Mouse (Mus musculus) neural tube, embryonic 13.5 days (tissue): ENCODE data around the gene Mertk. TPM values are rescaled to one million over a fixed set of nuclear protein-coding genes. Genes with fewer than 3 reads are reported as not detected.

Source experiments
- ATAC-seq: fragments of 200-750 bp; cut with Nextera tagmentation; 2 replicates; pipeline ENCODE4 v1.8.0; 2017; ENCODE audit warnings: low read depth, mild to moderate bottlenecking, moderate TSS enrichment, moderate library complexity
- H3K27ac ChIP-seq: fragments of 300-500 bp; sonication (generic); replicated peaks from 2 replicates; pipeline ENCODE4 v1.5.1; 2015; ENCODE audit warnings: moderate library complexity, mild to moderate bottlenecking, inconsistent platforms
- H3K27me3 ChIP-seq: fragments of 300-500 bp; sonication (generic); 2 replicates; pipeline ENCODE4 v1.6.1; 2015; ENCODE audit warnings: mild to moderate bottlenecking, inconsistent platforms
- H3K36me3 ChIP-seq: fragments of 300-500 bp; sonication (generic); 2 replicates; pipeline ENCODE4 v1.6.1; 2015; ENCODE audit warnings: mild to moderate bottlenecking, inconsistent platforms
- H3K4me1 ChIP-seq: fragments of 300-500 bp; sonication (generic); replicated peaks from 2 replicates; pipeline ENCODE4 v1.6.1; 2015; ENCODE audit warnings: inconsistent platforms
- H3K4me2 ChIP-seq: fragments of 300-500 bp; sonication (generic); 2 replicates; pipeline ENCODE4 v1.6.1; 2015; ENCODE audit warnings: inconsistent platforms, mild to moderate bottlenecking, moderate library complexity
- H3K4me3 ChIP-seq: fragments of 300-500 bp; sonication (generic); 2 replicates; pipeline ENCODE4 v1.5.1; 2015; ENCODE audit warnings: mild to moderate bottlenecking, inconsistent platforms
- H3K9ac ChIP-seq: fragments of 300-500 bp; sonication (generic); 2 replicates; pipeline ENCODE4 v1.6.1; 2015; ENCODE audit warnings: moderate library complexity, mild to moderate bottlenecking, inconsistent platforms
- H3K9me3 ChIP-seq: fragments of 300-500 bp; sonication (generic); 2 replicates; pipeline ENCODE4 v1.6.1; 2016; ENCODE audit warnings: inconsistent platforms
- WGBS: fragments of 180-500 bp; shearing (Covaris S2); methylation state at CpG from one replicate; pipeline ENCODE4 v1.1.7; 2015; 5-methylcytosine and 5-hydroxymethylcytosine counted together
- polyA plus RNA-seq: library from polyadenylated mRNA; unstranded; fragments of >200 nt; fragmentation: Nextera tagmentation; extraction: Ambion mirVana; gene quantifications from 2 replicates; pipeline ENCODE4 v1.2.1, GENCODE M21; 2015

The Mertk gene
- polyA plus RNA-seq, 1 experiment from 2014 or later: 2.2 TPM

DNA sequence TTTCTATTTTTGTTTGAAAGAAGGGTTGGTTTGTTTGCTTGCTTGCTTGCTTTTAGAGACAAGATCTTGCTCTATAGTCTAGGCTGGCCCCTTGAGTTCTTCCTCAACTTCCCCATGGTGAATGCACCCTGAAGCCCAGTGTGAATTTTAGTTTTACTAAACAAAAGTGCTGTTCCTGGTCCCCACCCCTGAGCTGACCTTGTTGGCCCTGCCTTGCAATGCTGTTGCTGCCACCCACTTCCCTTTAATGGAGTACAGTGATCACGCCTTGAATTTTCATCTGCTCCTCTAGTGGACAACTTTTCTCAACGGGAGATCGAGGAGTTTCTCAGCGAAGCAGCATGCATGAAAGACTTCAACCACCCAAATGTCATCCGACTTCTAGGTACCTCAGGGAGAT, 83.5 kb downstream of the Mertk start:
- Histone ChIP-seq H3K9me3 (no peaks in the 10 kb centered on the region), H3K27me3 (no peaks in the 10 kb centered on the region), H3K9ac (no peak overlapping the region), H3K27ac (no peak overlapping the region), H3K4me1 (peaks cover 4% of the 10 kb centered on the region; the same call in 1 of the 2 replicates), H3K36me3 (no peaks in the 10 kb centered on the region), H3K4me2 (no peak overlapping the region), H3K4me3 (no peak overlapping the region)
- no peak for ATAC-seq
- WGBS: 90% methylated on average over 5 of the region's 5 CpGs

DNA sequence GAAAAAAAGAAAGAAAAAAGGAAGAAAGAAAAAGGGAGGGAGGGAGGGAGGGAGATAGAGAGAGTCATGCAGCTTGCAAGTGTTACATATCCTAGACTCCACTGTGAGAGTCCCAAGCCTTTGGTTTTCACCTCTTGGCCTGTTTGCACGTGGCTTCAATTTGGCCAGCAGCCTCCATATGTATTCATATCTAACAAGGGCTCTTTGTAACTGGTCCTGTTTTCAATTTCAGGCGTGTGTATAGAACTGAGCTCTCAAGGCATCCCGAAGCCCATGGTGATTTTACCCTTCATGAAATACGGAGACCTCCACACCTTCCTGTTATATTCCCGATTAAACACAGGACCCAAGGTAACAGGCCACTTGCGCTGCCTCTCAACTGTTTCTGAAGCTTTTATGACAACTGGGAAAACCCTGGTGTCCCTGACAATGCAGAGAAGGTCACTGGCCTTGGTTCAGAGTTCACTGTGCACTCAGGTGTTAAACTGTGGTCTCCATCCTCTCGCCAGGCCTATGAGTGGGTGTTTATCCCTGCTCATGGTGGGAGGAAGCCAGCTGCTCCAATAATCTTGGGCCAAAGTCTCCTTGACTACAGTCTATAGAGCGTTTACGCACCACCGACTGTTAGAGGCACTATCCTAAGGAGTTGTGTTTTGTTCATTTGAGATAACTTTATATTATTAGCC, 85.0 kb downstream of the Mertk start:
- no peak for ATAC-seq
- Histone ChIP-seq H3K9me3 (no peaks in the 10 kb centered on the region), H3K9ac (no peak overlapping the region), H3K4me1 (peaks cover 4% of the 10 kb centered on the region; the same call in 1 of the 2 replicates), H3K4me3 (no peak overlapping the region), H3K27ac (no peak overlapping the region), H3K27me3 (no peaks in the 10 kb centered on the region), H3K36me3 (no peaks in the 10 kb centered on the region), H3K4me2 (no peak overlapping the region)
- WGBS: 85% methylated on average over 10 of the region's 10 CpGs

DNA sequence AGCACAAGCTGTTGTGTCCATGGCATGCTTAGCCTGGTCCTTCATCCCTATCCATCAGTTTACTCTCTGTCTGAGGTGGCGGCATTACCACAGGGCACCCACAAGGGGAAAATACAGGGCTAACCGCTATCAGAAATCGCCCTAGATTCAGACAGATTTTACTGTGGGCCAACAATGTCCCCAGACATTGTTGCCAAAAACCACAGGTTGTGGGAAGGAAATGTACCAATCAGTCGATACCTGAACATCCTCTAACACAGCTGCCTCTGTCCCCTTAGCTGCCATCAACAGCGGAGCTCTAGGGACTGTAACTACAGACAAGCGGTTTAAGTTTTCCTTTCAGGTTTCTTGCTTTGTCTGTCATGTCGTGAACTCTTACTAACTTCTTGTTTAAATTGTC, 86.1 kb downstream of the Mertk start:
- H3K9me3 ChIP-seq: no peaks in the 10 kb centered on the region
- WGBS: 92% methylated on average over 7 of the region's 7 CpGs
- H3K9ac ChIP-seq: no peak overlapping the region
- no peaks in the 10 kb centered on the region for H3K36me3 ChIP-seq
- H3K4me3 ChIP-seq: no peak overlapping the region
- H3K27ac ChIP-seq: no peak overlapping the region
- ATAC-seq: no peak
- peaks cover 4% of the 10 kb centered on the region; the same call in 1 of the 2 replicates for H3K4me1 ChIP-seq
- no peaks in the 10 kb centered on the region for H3K27me3 ChIP-seq
- no peak overlapping the region for H3K4me2 ChIP-seq

DNA sequence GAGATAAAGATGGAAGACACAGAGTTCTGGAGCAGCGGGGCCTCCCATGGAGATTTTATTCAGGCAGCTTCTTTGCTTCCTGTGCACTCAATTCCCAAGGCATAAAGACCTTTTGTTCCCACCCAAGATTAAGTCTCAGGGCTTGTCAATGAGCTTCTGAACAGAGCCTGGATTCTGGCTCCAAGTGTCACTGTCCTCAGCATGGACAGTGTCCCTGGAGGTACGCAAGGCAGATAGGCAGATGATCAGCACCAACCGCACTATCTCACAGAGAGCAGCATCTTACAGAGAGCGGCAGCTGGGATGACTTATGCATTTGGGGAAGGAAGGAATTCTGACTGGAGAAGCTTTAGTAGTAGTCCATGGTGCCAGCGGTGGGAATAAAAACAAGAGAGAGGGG, 87.6 kb downstream of the Mertk start:
- no peak for ATAC-seq
- Histone ChIP-seq H3K4me1 (peaks cover 4% of the 10 kb centered on the region; the same call in 1 of the 2 replicates), H3K9me3 (no peaks in the 10 kb centered on the region), H3K4me3 (no peak overlapping the region), H3K36me3 (no peaks in the 10 kb centered on the region), H3K9ac (no peak overlapping the region), H3K27ac (no peak overlapping the region), H3K4me2 (no peak overlapping the region), H3K27me3 (no peaks in the 10 kb centered on the region)
- 48% methylated on average over 5 of the region's 5 CpGs for WGBS

DNA sequence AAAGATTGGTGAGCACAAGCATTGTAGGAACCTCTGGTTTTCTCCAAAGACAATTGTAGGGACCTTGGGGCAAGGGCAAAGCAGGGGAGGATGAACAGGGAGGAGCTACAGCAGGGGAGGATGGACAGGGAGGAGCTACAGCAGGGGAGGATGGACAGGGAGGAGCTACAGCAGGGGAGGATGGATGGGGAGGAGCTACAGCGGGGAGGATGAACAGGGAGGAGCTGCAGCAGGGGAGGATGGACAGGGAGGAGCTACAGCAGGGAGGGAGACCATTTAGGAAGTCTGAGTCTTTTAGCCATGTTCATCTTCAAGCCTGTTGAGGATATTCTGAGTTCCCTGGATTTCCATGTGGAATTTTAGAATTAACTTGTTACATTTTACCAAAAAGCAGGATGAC, 88.0 kb downstream of the Mertk start:
- no peak for ATAC-seq
- 67% methylated on average over 1 of the region's 1 CpGs for WGBS

DNA sequence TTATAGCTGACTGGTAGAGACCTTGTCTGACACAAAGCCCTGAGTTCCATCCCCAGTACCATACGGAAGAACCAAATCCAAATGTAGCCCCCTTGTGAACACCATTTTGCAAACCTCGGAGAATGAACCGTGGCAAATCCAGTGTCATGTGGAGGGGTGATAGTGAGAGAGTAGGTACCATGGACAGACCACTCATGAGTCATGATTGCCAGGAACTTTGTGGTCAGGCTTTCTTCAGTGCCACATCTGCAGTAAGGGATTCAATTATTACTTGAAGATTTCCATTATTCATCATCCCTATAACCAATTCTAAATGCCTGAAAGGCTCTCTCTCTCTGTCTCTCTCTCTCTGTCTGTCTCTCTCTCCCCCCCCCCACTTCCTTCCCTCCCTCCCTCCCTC, 89.0 kb downstream of the Mertk start:
- no peak overlapping the region for H3K27ac ChIP-seq
- 97% methylated on average over 3 of the region's 3 CpGs for WGBS
- no peak overlapping the region for H3K4me2 ChIP-seq
- no peak overlapping the region for H3K9ac ChIP-seq
- no peak for ATAC-seq
- no peaks in the 10 kb centered on the region for H3K36me3 ChIP-seq
- no peaks in the 10 kb centered on the region for H3K27me3 ChIP-seq
- H3K4me3 ChIP-seq: no peak overlapping the region
- peaks cover 4% of the 10 kb centered on the region; the same call in 1 of the 2 replicates for H3K4me1 ChIP-seq
- no peaks in the 10 kb centered on the region for H3K9me3 ChIP-seq

More for the DNA sequence above, 88.0 kb downstream of the Mertk start:
- H3K27ac ChIP-seq: no peak overlapping the region
- no peak overlapping the region for H3K4me3 ChIP-seq
- no peaks in the 10 kb centered on the region for H3K27me3 ChIP-seq
- H3K4me1 ChIP-seq: peaks cover 4% of the 10 kb centered on the region; the same call in 1 of the 2 replicates
- H3K4me2 ChIP-seq: no peak overlapping the region
- no peaks in the 10 kb centered on the region for H3K36me3 ChIP-seq
- no peaks in the 10 kb centered on the region for H3K9me3 ChIP-seq
- no peak overlapping the region for H3K9ac ChIP-seq

DNA sequence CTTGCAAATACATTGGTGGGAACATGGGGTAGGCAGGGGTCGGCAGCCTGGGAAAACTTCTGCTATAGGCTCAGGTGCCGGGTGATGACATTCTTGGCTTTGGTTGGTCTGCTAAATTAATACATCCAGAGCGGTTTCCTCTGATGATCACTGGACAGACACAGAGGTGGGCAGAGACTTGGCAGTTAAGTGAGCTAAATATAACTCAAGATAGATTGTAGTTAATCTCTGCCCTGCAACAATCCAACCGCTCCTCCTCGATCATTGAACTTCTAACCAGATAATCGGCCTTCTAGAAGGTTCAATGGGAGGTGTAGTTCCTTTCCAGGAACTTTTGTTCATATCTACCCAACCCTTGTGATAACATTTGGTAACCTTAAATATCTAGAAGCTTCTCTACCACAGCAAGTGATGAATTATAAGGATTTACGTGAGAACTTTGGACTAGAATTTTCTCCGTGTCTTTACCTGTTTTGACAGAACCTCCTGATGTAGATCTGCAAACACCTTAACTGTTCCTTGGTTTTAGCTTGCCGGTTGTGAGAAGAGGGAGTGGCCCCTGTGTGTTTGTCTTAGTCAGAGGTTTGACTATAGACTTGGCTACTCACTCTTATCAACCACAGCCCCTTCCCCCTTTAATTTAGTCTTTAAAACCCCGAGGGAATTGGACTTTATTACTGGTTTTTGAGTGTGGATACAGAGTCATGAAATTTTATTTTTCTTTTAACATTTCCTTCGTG, 92.3 kb downstream of the Mertk start:
- Histone ChIP-seq H3K4me2 (no peak overlapping the region), H3K27me3 (no peaks in the 10 kb centered on the region), H3K4me3 (no peak overlapping the region), H3K27ac (no peak overlapping the region), H3K4me1 (peaks cover 9% of the 10 kb centered on the region; the same call in 1 of the 2 replicates), H3K36me3 (no peaks in the 10 kb centered on the region), H3K9me3 (no peaks in the 10 kb centered on the region), H3K9ac (no peak overlapping the region)
- WGBS: 90% methylated on average over 11 of the region's 11 CpGs
- no peak for ATAC-seq

DNA sequence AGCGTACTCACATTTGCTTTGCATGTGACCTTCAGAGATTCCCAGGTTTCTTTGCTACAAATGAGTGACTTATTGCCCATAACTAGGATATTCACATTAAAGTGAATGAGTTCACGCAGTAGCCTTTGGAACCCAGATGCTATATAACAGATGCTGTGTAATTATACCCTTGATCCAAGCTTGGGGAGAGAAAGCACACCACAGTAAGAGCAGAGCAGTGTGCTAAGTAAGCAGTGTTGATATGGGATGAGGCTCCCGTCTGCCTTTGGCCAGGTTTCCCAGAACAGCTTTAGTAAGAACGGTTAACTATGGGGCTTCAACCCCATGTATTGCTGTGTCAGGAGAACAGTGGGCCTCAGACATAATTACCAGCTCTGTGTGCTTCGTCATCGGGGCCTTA, 95.2 kb downstream of the Mertk start:
- Histone ChIP-seq H3K4me2 (no peak overlapping the region), H3K9me3 (no peaks in the 10 kb centered on the region), H3K27ac (no peak overlapping the region), H3K4me1 (0 out of 2 replicates have a peak, but pooled peaks cover 5% of the 10 kb centered on the region), H3K27me3 (no peaks in the 10 kb centered on the region), H3K4me3 (no peak overlapping the region), H3K9ac (no peak overlapping the region), H3K36me3 (no peaks in the 10 kb centered on the region)
- 41% methylated on average over 6 of the region's 6 CpGs for WGBS
- ATAC-seq: no peak

DNA sequence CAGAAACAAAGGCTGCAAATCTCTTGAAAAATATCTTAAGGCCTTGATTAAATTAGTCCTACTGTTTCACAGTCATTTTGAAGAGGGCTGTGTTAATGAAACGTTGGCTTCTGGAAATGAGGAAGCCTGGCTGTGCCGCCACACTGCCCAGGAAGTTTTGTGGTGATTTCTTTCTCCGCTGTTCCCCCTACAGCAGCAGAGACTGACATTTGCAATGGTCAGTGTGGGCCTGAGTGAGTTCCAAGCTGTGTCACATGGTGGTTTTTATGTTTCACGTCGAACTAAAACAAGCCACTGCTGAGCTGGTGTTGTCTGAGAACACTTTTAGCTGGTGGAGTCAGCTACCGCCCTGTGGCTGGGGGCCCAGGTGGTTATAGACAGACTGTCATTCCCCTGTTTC, 97.7 kb downstream of the Mertk start:
- Histone ChIP-seq H3K27me3 (no peaks in the 10 kb centered on the region), H3K4me3 (no peak overlapping the region), H3K9me3 (no peaks in the 10 kb centered on the region), H3K27ac (no peak overlapping the region), H3K36me3 (no peaks in the 10 kb centered on the region), H3K4me1 (0 out of 2 replicates have a peak, but pooled peaks cover 5% of the 10 kb centered on the region), H3K4me2 (no peak overlapping the region), H3K9ac (no peak overlapping the region)
- 79% methylated on average over 6 of the region's 6 CpGs for WGBS
- no peak for ATAC-seq

DNA sequence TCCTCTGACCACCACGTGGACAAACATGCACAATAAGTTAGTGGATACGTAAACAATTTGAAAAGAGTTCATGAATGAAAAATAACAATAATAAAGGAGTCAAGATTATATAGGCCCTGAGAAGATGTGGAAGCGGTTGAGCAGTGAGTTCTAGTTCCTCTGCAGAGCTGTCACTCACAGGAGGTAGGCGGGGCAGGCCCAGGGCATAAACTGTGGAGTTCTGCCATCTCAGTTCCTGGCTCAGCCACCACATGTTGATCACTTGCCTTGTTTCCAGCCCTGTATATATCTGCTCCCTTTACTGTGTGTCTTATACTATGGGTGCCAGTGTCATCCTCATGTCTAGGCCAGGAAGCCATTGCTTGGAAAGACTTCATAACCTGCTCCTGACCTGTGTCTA, 104.7 kb downstream of the Mertk start:
- H3K4me2 ChIP-seq: no peak overlapping the region
- H3K27me3 ChIP-seq: no peaks in the 10 kb centered on the region
- no peaks in the 10 kb centered on the region for H3K4me1 ChIP-seq
- no peak for ATAC-seq
- no peak overlapping the region for H3K4me3 ChIP-seq
- WGBS: 89% methylated on average over 4 of the region's 4 CpGs
- H3K9ac ChIP-seq: no peak overlapping the region
- H3K9me3 ChIP-seq: no peaks in the 10 kb centered on the region
- no peaks in the 10 kb centered on the region for H3K36me3 ChIP-seq
- H3K27ac ChIP-seq: no peak overlapping the region

DNA sequence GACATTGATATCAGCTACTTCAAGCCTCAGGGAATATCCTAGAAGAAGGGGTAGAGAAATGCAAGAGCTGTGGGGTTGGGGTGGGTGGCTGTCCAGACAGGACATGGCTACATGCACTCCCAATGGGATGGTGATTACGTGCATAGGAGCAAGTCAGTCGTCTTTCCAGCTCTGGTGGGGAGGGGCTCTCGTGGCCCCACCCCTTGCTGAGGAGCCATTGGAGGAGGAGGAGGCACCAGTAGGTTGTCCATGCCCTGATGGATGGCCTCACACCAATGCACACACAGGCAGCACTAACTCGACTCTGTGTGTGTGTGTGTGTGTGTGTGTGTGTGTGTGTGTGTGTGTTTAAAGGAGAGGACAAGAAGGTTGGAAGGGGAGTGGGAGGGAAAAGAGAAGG, 106.6 kb downstream of the Mertk start:
- Histone ChIP-seq H3K27me3 (no peaks in the 10 kb centered on the region), H3K36me3 (no peaks in the 10 kb centered on the region), H3K27ac (no peak overlapping the region), H3K9ac (no peak overlapping the region), H3K4me1 (no peaks in the 10 kb centered on the region), H3K4me3 (no peak overlapping the region), H3K9me3 (no peaks in the 10 kb centered on the region), H3K4me2 (no peak overlapping the region)
- no peak for ATAC-seq
- WGBS: 61% methylated on average over 4 of the region's 4 CpGs

DNA sequence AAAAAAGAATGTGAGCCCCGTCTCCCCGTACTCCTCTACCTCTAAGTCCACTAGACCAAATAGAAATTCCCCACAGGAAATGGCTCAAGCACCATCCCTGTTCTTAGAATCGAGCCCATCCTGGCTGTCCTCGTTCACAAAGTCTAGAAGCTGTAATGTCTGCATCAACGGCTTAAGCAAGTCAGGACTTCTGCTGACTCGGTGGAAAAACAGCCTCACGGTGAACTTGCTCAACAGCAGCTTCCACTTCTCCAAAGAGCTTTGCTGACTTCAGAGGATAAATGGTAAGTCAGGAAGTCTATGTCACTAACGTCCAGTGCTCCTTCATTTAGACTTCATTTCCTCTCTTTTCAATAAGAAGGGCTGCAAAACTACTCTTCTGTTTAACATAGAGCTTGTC, 107.8 kb downstream of the Mertk start:
- H3K27me3 ChIP-seq: no peaks in the 10 kb centered on the region
- H3K4me3 ChIP-seq: no peak overlapping the region
- 73% methylated on average over 8 of the region's 8 CpGs for WGBS
- no peak for ATAC-seq
- H3K9ac ChIP-seq: no peak overlapping the region
- no peaks in the 10 kb centered on the region for H3K36me3 ChIP-seq
- no peaks in the 10 kb centered on the region for H3K9me3 ChIP-seq
- H3K27ac ChIP-seq: no peak overlapping the region
- no peaks in the 10 kb centered on the region for H3K4me1 ChIP-seq
- no peak overlapping the region for H3K4me2 ChIP-seq
